Mouse (Mus musculus) forebrain, embryonic 11.5 days (tissue): Measurements from ENCODE around the gene Cd1d1. TPM values are rescaled to one million over a fixed set of nuclear protein-coding genes. Genes with fewer than 3 reads are reported as not detected.

Source experiments
- ATAC-seq: fragments of 200-750 bp; cut with Nextera tagmentation; replicated peaks from 2 replicates; pipeline ENCODE4 v1.8.0; 2017; ENCODE audit warnings: moderate TSS enrichment; ENCODE audit not compliant: low FRiP score
- DNase-seq: peaks from one replicate; pipeline ENCODE4 v3.0.0-alpha.2; 2017; ENCODE audit warnings: low spot score
- H3K27ac ChIP-seq: fragments of 300-500 bp; sonication (generic); 2 replicates; pipeline ENCODE4 v1.5.1; 2014; ENCODE audit warnings: low read depth, low read length
- H3K27me3 ChIP-seq: fragments of 300-500 bp; sonication (generic); 2 replicates; pipeline ENCODE4 v1.6.1; 2014; ENCODE audit warnings: mild to moderate bottlenecking, low read length, mixed read lengths; ENCODE audit not compliant: control insufficient read depth, insufficient read depth
- H3K36me3 ChIP-seq: fragments of 300-500 bp; sonication (generic); 2 replicates; pipeline ENCODE4 v1.6.1; 2014; ENCODE audit warnings: mild to moderate bottlenecking, low read length, moderate library complexity, mixed read lengths; ENCODE audit not compliant: control insufficient read depth, insufficient read depth
- H3K4me1 ChIP-seq: fragments of 300-500 bp; sonication (generic); replicated peaks from 2 replicates; pipeline ENCODE4 v1.6.1; 2014; ENCODE audit warnings: low read length, mixed read lengths; ENCODE audit not compliant: control insufficient read depth, insufficient read depth
- H3K4me2 ChIP-seq: fragments of 300-500 bp; sonication (generic); 2 replicates; pipeline ENCODE4 v1.6.1; 2014; ENCODE audit warnings: low read depth, mild to moderate bottlenecking, low read length, moderate library complexity, mixed read lengths; ENCODE audit not compliant: severe bottlenecking
- H3K4me3 ChIP-seq: fragments of 300-500 bp; sonication (generic); 2 replicates; pipeline ENCODE4 v1.5.1; 2014; ENCODE audit warnings: low read depth, low read length
- H3K9ac ChIP-seq: fragments of 300-500 bp; sonication (generic); 2 replicates; pipeline ENCODE4 v1.6.1; 2014; ENCODE audit warnings: low read length
- H3K9me3 ChIP-seq: fragments of 300-500 bp; sonication (generic); 2 replicates; pipeline ENCODE4 v1.6.1; 2016; ENCODE audit warnings: low read length, mixed read lengths; ENCODE audit not compliant: control insufficient read depth
- WGBS: fragments of 180-500 bp; shearing (Covaris S2); extraction: QIAGEN DNeasy Blood & Tissue Kit; methylation state at CpG from one replicate; pipeline ENCODE4 v1.1.7; 2014; 5-methylcytosine and 5-hydroxymethylcytosine counted together
- polyA plus RNA-seq: library from polyadenylated mRNA; unstranded; fragments of >200 nt; fragmentation: Nextera tagmentation; extraction: Ambion mirVana; gene quantifications from 2 replicates; pipeline ENCODE4 v1.2.1, GENCODE M21; 2014

Cd1d1 gene
- polyA plus RNA-seq, 1 experiment from 2014 or later = 33.1 TPM

- DNase-seq = peak; percentile 55
- Histone ChIP-seq H3K4me2 (peak overlapping the region; percentile 55), H3K36me3 (no peaks in the 10 kb centered on the region), H3K9me3 (no peaks in the 10 kb centered on the region), H3K4me3 (peak overlapping the region; percentile 24), H3K4me1 (no peaks in the 10 kb centered on the region), H3K27me3 (no peaks in the 10 kb centered on the region), H3K27ac (no peak overlapping the region), H3K9ac (peak overlapping the region; percentile 55)
- ATAC-seq = 0 out of 2 replicates have a peak, but pooled peaks have one; percentile 15
- 10% methylated on average over 12 of the region's 12 CpGs for WGBS
Observed at GRCm38 (mm10) chr3:86986490-86986889, 12.8 kb downstream of the Cd1d1 start.

- no peaks in the 10 kb centered on the region for H3K27me3 ChIP-seq
- H3K4me1 ChIP-seq = no peaks in the 10 kb centered on the region
- ATAC-seq (no peak), DNase-seq (no peak)
- no peak overlapping the region for H3K9ac ChIP-seq
- 88% methylated on average over 6 of the region's 6 CpGs for WGBS
- H3K27ac ChIP-seq = no peak overlapping the region
- no peaks in the 10 kb centered on the region for H3K36me3 ChIP-seq
- H3K4me2 ChIP-seq = no peak overlapping the region
- H3K9me3 ChIP-seq = no peaks in the 10 kb centered on the region
- H3K4me3 ChIP-seq = no peak overlapping the region
Observed at GRCm38 (mm10) chr3:86983382-86983781, 15.9 kb downstream of the Cd1d1 start.

- DNase-seq (peak; percentile 61), ATAC-seq (no peak; the same call in 1 of the 2 replicates)
- H3K9ac ChIP-seq = no peak overlapping the region
- no peaks in the 10 kb centered on the region for H3K9me3 ChIP-seq
- H3K4me2 ChIP-seq = no peak overlapping the region
- no peaks in the 10 kb centered on the region for H3K36me3 ChIP-seq
- H3K27ac ChIP-seq = no peak overlapping the region
- H3K4me3 ChIP-seq = no peak overlapping the region
- H3K4me1 ChIP-seq = no peaks in the 10 kb centered on the region
- 22% methylated on average over 8 of the region's 8 CpGs for WGBS
- H3K27me3 ChIP-seq = no peaks in the 10 kb centered on the region
Observed at GRCm38 (mm10) chr3:86976546-86976945, 22.7 kb downstream of the Cd1d1 start.

- H3K36me3 ChIP-seq = no peaks in the 10 kb centered on the region
- DNase-seq (no peak), ATAC-seq (no peak)
- H3K9me3 ChIP-seq = no peaks in the 10 kb centered on the region
- no peak overlapping the region for H3K9ac ChIP-seq
- H3K27me3 ChIP-seq = no peaks in the 10 kb centered on the region
- H3K4me2 ChIP-seq = no peak overlapping the region
- H3K27ac ChIP-seq = no peak overlapping the region
- H3K4me3 ChIP-seq = no peak overlapping the region
- H3K4me1 ChIP-seq = no peaks in the 10 kb centered on the region
- WGBS = 83% methylated on average over 2 of the region's 2 CpGs
Observed at GRCm38 (mm10) chr3:86975150-86975549, 24.1 kb downstream of the Cd1d1 start.

- Histone ChIP-seq H3K27me3 (no peaks in the 10 kb centered on the region), H3K4me3 (no peak overlapping the region), H3K27ac (no peak overlapping the region), H3K4me1 (no peaks in the 10 kb centered on the region), H3K9me3 (no peaks in the 10 kb centered on the region), H3K36me3 (no peaks in the 10 kb centered on the region), H3K9ac (no peak overlapping the region), H3K4me2 (no peak overlapping the region)
- DNase-seq = no peak
- ATAC-seq = no peak
- WGBS = 88% methylated on average over 17 of the region's 17 CpGs
Observed at GRCm38 (mm10) chr3:86962665-86963435, 36.4 kb downstream of the Cd1d1 start.

GRCm38 (mm10) chr3:86961395-86961669, 37.9 kb downstream of the Cd1d1 start:
- 87% methylated on average over 2 of the region's 2 CpGs for WGBS
- Histone ChIP-seq H3K27ac (no peak overlapping the region), H3K36me3 (no peaks in the 10 kb centered on the region), H3K4me1 (no peaks in the 10 kb centered on the region), H3K9ac (no peak overlapping the region), H3K4me3 (no peak overlapping the region), H3K4me2 (no peak overlapping the region), H3K27me3 (no peaks in the 10 kb centered on the region), H3K9me3 (no peaks in the 10 kb centered on the region)
- no peak for DNase-seq
- no peak for ATAC-seq

- H3K4me2 ChIP-seq = no peak overlapping the region
- H3K36me3 ChIP-seq = no peaks in the 10 kb centered on the region
- no peak overlapping the region for H3K27ac ChIP-seq
- H3K9ac ChIP-seq = no peak overlapping the region
- no peaks in the 10 kb centered on the region for H3K4me1 ChIP-seq
- no peaks in the 10 kb centered on the region for H3K27me3 ChIP-seq
- WGBS = 89% methylated on average over 17 of the region's 17 CpGs
- DNase-seq = no peak
- no peak overlapping the region for H3K4me3 ChIP-seq
- no peaks in the 10 kb centered on the region for H3K9me3 ChIP-seq
- no peak for ATAC-seq
Observed at GRCm38 (mm10) chr3:86960656-86961394, 38.4 kb downstream of the Cd1d1 start.

- DNase-seq = no peak
- WGBS = 94% methylated on average over 7 of the region's 7 CpGs
Observed at GRCm38 (mm10) chr3:86959088-86959487, 40.2 kb downstream of the Cd1d1 start.

More at GRCm38 (mm10) chr3:86959088-86959487, 40.2 kb downstream of the Cd1d1 start:
- ATAC-seq = no peak
- no peaks in the 10 kb centered on the region for H3K9me3 ChIP-seq
- no peaks in the 10 kb centered on the region for H3K36me3 ChIP-seq
- no peak overlapping the region for H3K9ac ChIP-seq
- no peaks in the 10 kb centered on the region for H3K4me1 ChIP-seq
- H3K4me3 ChIP-seq = no peak overlapping the region
- no peaks in the 10 kb centered on the region for H3K27me3 ChIP-seq
- no peak overlapping the region for H3K4me2 ChIP-seq
- H3K27ac ChIP-seq = no peak overlapping the region
